Mouse (Mus musculus): ENCODE measurements around the gene Celf2.
A peak's percentile ranks its signal among the peaks of the same experiment; 100 is the strongest.

Celf2 gene

DNA sequence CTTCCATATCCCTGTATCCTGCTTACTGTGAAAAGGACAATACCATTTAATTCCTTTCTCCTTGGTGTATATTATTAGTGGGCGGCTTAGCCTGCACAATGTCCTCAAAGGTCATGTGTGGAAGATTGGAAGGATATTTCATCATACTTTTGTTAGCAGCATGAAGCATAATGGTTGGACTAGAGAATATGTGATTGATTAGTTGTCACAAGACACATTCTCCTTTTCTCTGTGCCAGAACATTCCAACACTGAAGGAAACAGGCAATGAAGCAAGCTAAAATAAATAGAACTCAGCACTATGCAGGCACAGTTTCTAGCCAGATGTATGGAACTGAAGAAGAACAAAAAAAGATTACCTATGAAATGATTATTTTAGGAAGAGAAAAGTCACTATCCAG lies 482.6 kb downstream of the Celf2 start:
- DNase-seq (ENCODE audit: low spot score in 2 of 2), result no peak

DNA sequence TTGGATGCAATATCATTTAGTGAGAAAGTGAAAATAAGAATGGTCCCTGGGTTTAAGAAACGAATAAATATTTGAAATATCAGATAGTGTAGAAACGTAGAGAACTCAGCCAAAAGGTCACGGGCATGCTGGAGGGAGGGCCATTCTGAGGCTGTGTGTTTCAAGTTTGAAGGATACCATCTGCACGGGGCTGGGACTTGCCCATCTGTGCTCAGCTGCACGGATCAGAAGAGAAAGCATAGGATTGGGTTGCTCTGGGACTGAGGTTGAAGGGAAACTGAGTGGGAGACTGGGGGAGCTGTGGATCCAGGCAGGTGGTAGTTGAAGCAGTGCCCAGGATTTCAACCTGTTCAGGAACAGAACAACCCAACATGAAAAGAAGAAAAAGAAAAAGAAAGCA lies 483.8 kb downstream of the Celf2 start:
- peak in 1 of 2 experiments; percentile 37 for DNase-seq (ENCODE audit: low spot score in 2 of 2)

DNA sequence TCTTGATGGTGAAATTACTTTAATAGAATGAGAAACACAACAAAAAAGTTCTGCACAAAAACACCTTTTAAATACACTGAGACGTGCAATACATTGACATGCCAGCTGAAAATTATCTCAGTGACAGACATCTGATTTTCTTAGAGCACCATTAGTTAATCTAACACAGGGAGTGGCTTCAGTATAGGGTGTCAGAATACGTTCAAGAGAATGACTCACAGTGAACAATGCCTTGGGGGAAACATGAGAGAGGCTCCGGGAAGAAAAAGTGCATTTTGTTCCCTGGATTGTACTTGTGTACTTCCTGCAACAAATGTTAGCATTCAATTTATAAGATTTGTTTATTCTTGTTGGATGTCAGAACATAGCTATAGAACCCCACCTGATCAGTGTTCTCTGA lies 487.2 kb downstream of the Celf2 start:
- no peak for DNase-seq (ENCODE audit: low spot score in 2 of 2)

DNA sequence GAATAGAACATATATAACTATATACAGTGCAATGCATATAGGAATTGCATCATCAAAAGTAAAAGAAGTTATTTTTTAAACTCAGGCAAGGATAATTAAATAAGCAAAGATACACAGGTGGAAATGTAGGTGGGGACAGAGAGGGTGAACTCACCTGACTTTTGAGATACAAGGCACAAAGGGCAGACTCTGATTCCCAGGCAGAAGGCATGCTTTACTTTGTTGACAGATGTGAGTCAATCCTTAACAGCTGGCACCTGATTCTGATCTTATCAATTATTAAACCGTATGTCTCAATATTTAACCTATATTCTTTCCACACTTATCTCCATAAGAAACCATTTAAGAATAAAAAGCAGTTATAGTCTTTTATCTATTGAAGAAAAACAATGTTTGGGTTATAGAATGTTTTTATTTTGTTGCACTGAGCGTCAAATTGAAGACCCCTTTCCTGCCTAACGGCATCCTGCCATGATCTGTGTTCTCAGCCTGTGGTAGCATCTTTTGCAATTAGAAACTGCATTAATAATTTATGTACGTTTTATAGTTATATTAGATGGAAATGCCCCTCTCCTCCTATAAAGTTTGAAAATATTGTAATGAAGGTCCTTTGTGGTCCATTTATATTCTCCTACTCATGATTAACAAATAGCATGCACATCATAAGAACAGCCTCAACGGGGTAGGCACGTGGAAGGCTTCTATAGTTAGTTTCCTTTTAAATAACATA lies 491.8 kb downstream of the Celf2 start:
- no peak for DNase-seq (ENCODE audit: low spot score in 2 of 2)

DNA sequence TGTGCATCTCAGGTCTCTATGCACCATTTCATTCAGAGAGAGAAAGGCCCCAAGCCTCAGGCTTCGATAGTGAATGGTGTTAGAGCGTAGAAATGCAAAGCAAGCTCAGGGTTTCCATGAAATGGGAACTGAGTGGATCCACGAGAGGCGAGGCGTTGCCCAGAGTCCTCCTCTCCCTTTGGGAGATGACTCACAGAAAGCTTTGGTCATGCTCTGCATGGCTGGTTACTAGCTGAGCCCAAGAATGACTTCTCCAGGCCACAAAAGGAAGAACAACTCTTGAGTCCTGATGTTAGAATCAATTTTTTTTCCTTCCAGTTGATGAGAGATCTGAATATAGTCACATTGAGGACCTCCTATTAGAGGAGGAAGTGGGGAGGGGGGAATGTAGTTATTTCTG lies 496.2 kb downstream of the Celf2 start:
- no peak for DNase-seq (ENCODE audit: low spot score in 2 of 2)

DNA sequence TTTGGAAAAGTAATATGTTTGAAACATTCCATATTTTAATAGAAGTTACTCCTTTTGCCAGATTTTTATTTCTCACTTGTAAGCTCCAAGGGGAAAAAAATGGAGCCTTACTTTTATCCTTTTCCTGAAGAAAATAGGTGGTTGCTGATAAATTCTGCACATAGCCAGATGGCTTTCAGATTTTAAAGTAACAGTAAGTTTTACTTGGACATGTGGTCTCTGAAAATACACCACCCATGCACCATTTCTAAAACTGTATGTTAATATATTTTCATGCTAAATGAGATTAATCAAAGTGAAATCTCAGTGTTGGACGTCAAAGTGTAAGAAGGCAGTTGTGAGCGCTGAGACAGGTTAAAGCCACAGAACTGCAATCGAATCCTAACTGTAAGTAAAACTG lies 502.5 kb downstream of the Celf2 start:
- no peak for DNase-seq (ENCODE audit: low spot score in 2 of 2)

DNA sequence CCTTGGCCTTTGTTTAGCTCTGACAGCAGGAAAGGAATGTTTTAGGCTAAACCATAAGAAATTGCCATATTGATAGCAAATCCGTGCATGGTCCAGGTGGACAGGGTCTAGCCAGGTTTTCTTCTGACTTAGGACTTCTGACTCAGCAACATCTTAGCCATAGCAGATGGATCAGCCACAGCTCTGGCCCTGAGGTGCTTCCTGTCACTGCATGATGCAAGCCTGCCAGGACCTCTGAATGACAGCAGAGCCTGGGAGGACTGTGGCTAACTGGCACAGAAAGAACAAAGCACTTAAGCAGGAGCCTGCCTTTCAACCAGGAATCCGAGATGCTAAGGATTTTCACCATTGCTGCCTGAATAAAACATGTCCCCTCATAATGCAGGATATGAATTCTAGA lies 507.4 kb downstream of the Celf2 start:
- DNase-seq (ENCODE audit: low spot score in 2 of 2), result no peak

DNA sequence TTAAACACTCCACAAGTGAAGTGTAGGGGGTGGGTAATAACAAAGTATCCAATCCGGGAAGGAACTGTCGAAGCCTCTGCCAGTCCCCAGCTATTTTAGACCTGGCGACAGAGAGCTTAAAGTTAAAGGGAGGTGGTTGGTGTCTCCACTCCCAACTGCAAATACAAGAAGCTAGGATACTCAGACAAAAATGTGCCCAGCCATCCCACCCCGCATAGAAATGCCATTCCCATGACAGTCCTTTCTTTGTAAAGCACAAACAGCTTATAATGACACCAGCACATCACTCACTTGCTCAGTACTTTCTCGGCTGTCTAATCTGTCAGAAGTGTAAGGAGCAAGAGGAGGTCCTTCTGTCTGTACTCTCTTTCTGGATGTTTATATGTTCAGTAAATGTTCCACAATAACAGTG lies 518.3 kb downstream of the Celf2 start:
- DNase-seq (ENCODE audit: low spot score in 2 of 2), result no peak

DNA sequence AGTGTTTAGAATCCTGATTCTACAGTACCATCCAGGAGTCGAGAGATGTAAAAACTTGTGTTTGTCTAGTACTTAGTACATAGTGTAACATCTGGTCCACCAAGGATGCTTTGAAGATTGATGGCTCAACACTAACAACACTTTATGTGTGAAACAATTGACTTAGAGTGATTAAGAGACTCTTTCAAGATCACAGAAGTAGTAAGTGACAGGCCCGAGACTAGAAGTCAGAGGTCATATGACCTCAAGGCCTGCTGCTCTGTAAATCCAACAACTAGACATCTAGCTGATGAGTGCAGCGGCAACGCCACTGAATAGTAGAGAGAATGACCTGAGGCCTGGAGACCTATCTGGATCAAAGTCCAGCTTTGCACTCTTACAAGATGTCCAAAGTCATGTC lies 523.7 kb downstream of the Celf2 start:
- DNase-seq (ENCODE audit: low spot score in 2 of 2), result no peak

DNA sequence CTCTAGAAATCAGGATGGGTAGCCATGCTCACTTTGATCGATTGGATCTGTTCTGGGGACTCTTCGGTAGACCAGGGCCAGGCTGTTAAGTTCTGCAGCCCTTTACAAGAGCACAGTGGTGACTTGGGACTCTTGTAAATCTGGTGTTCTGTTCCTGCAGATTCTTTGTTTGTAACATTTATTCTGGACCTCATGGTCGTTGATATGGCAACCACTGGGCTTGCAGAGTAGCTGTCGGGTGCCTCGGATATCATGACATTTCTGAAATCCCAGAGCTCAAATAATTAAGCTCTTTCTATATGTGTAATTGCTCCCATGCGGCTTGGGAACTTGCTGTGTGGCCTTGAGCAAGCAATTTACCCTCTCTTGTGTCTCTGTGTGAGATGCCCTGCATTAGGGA lies 525.5 kb downstream of the Celf2 start:
- no peak for DNase-seq (ENCODE audit: low spot score in 2 of 2)

DNA sequence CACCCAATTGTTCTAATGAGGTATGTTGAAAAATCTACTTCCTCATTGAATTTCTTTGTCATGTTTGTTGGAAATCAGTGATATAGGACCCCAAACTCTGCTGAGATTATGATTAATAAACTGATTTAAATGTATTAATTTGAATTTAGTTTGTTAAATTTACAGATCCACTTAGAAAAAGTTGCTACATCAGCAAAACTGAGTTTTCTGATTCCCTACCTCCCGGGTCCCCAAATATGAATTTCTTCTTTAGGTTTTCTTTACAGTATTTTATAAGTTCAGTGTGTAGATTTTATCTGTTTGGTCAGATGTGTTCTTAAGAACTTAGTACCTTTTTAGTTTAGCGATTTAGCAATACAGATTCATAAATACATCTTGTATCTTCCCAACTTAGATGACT lies 533.1 kb downstream of the Celf2 start:
- no peak for DNase-seq (ENCODE audit: low spot score in 2 of 2)

DNA sequence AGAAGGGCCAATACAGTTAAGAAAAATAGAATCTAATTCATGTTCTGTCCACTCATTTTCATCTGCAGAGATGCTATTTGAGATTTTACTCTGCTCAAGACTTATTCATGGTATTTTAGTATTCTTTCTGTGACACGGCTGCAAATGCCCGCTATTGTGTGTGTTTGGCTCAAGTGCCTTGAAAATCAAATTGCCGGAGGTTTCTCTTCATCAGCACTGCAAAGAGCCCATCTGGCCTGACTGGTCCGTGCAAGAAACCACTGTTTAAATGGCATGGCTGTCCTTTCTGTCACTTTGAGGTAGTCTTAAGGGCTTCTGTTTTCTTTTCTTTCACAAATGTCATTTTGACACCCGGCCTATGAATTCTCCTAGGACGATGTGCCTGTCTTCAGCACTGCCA lies 540.1 kb downstream of the Celf2 start:
- DNase-seq (ENCODE audit: low spot score in 2 of 2), result no peak

DNA sequence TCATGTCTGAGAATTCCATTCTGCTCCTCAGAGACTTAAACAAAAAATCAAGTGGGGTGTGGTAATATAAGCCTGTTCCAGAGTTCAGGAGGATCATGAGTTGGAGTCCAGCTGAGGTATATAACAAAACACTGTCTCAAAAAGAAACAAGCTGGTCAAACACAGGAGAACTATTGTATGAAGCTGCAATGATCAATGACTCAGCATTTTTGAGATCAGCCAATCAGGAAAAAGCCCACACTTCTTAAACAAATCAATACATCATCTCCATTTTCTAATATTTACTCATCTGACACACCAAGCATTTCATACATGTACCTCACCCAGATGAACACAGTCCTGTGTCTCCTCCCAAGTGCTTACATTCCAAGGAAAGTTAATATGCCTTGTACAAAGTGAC lies 544.1 kb downstream of the Celf2 start:
- no peak for DNase-seq (ENCODE audit: low spot score in 2 of 2)

DNA sequence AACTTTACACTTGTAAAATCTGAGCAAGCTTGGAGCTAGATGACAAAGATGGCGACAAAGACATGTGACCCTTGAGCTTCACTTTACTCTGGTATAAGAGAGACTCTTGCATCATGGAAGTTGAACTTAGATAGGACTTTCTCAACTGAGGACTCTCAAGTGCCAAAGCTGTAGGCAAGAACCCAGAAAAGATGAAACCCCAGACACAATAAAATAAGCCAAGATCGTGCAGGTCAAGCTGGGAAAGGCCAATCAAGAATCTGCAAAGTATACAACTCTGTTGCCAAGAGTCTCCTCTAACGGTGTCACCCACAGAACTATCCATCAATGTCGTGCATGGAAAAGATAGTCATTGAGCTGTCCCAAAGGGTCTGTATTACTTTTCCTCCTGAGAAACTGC lies 558.7 kb downstream of the Celf2 start:
- no peak for DNase-seq (ENCODE audit: low spot score in 2 of 2)

DNA sequence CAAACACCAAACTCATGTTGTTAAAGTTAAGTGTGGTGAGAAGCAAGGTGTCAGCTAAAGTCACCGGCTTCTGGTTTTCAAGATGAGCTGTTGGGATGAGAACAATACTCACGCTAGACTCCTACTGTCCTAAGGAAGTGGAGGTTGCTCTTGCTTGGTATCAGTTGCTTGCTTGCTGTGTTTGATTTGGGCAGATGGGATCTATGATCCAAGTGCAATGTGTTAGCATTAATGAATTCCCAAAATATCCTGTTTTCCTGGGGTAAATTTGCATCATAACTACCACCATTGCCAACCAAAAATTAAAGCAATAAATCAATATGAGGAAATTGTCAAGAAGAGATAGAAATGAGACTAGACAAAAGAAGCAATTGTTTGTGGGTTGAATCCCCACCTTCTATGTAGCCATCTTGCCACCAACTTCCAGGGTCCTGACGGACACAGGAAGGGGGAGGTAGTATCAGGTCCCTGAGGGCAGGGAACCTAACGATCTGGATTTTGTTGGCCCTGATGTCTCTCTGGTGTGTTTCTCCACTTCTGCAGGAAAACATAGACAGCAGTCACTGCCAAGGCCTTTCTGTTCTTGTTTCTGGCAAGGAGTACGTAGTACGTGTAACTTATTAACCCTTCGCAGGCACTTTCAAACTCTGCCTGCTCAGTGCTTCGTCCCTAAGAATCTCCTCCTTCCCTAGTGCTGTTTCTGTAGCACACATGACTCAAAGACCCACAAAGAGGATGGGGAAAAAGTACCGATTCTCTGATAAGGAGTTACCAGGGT lies 563.5 kb downstream of the Celf2 start:
- DNase-seq (ENCODE audit: low spot score in 2 of 2), result no peak

DNA sequence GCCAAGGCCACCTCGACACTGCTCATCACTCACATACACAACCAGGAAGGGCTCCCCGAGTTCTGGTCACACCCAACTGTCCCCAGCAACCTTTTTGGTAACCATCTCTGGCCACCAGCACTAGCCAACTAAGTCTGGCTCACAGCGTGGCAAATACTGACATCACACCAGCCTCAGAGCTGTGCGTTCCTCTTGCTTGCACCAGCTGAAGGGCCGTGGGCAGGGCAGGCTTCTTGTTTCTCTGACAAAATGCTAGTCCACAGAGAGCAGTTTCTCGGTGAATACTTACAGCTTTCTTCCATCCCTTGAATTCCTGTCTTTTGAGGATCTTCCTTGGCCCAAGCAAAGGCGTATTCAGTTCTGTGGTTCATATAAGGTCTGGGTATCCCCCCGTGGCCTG lies 565.7 kb downstream of the Celf2 start:
- no peak for DNase-seq (ENCODE audit: low spot score in 2 of 2)

DNA sequence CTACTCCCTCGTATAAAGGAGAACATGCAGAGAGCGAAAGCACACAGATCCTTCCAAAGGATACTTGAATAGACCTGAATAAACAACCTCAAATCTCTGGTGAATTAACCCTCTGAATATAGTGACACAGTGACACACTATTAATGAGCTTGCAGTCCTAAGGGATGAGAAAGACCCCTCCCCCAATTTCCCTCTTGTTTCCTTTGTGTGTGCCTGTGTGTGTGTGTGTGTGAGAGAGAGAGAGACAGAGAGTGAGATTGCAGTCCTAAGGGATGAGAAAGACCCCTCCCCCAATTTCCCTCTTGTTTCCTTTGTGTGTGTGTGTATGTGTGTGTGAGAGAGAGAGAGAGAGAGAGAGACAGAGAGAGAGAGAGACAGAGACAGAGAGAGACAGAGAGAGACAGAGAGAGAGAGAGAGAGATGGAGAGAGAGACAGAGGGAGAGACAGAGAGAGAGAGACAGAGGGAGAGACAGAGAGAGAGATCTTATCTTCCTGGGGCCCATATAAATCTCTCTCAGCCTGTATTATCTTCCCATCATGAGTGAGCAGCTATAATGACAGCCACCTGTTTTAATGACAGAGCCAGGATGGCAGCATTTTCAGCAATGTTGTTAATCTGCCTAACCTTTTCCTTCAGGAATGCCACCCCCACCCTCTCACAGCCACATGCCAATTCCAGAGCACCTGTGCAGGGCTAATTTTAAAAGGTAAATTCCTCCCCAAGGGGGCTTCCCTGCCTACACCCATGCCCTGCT lies 566.5 kb downstream of the Celf2 start:
- no peak for DNase-seq (ENCODE audit: low spot score in 2 of 2)

DNA sequence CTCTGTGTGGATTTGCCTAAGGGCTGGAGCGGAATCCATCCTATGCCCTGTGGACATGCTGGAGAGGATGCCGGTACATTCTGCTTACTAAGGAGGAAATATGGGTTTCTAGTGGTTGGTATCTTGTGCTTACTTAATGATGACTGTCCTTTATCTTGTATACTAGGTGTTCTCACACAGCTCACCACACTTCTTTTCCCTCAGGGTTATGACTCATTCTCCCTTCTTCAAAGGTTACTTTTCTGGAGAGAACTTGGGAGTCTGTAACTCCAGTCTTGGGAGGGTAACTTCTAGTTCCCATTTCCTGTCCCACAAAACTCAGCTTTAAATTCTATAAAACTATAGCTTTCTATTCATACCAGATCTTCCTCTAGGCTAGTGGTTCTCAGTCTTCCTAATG lies 570.2 kb downstream of the Celf2 start:
- DNase-seq (ENCODE audit: low spot score in 2 of 2), result no peak

DNA sequence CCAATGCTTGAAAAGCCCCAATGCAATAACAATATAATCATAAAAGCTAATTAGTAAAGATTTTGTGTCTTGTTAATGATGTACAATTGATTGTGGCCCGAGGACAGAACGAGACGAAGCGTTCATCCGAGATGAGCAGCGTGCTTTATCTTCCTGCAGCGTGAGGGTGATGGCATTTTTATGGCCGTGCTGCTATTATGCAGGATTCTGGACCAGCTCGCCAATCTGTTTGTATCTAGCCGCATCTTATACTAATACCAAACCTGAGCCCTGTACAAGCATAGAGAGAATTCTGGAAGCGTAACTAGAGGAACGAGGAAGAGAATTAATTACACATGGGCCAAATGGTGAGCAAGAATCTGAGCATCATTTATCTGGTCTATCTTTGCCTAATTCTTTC lies 576.2 kb downstream of the Celf2 start:
- DNase-seq (ENCODE audit: low spot score in 2 of 2), result no peak

DNA sequence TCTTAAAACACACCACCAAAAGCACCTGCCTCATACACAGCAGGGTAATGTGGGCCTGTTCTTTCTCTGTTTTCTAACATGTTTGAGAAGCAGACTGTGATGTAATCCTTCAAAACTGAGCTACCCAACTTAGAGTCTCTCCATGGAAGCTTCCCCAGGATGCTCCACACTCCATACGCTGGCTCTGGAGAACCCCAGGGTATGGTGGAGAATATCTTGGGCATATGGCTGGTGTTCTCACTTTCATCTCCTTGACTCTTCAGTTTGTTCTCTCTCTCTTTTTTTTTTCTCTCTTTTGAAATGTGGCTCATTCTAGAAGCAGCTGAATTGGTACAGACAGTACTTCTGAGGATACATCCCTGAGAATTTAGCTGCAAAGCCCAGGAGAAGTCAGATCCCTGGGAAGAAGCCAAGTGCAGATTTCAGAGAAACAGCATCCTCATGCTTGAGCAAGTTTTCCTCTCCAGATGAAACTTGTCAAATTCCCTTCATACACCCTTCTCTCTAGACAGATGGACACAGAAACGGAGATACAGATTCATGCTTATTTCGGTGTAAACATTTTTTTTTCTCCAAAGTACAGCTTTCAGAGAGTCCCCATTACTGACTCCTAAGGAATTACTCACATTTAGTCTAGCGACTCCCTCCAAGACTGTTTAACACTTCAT lies 581.5 kb downstream of the Celf2 start:
- no peak for DNase-seq (ENCODE audit: low spot score in 2 of 2)

DNA sequence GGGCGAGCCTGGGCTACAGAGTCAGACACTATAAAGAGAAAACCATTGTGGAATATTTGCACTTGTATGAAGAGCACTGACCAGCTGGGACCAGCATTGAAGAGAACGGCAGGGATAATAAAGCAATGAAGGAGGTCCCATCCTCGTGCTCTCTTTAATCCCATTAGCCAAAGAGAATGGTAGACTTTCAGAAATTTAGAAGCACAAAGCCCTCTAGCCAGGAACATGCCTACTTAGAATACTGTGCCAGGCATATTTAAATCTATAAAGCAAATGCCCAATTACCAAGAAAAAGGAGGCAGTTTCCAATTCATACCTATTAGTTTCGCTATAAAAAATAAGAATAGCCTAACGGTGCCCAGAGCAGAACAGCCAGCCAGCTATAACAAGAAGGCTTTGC lies 583.9 kb downstream of the Celf2 start:
- DNase-seq (ENCODE audit: low spot score in 2 of 2), result no peak

DNA sequence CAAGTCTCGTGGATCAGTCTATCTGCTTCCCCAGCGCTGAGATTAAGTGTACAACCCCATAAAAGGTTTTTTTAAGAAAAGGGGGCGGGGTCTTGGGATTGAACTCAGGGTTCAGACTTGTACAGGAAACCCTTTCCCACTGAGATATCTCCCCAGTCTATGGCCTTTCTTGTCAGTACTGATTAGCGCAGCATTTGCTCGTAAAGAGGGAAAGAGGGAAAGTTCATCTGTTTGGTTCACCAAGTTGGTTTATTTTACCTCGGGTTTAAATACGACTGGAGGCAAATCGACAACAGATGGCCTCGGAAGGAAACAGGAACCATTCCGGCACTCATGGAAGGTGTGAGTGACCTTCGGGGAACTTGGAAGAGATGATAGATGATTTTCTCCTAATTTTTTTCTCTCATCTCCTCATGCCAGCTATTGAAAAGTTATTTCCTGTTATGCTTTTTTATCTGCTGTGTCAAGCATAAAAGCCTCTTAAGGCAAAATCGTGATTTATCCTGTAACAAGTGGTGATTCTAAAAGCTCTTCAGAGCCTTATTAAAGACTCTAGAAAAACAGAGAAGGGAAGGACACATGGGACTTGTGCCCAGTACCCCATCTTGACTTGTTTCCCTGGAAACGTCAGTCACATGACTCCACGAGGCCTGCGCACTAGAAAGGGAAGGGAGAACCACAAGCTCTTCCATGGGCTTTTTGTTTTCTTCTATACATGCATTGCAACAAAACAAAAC lies 585.5 kb downstream of the Celf2 start:
- DNase-seq (ENCODE audit: low spot score in 2 of 2), result no peak
